Mouse (Mus musculus): ENCODE measurements around the gene Pafah1b3. TPM values are rescaled to one million over a fixed set of nuclear protein-coding genes. Genes with fewer than 3 reads are reported as not detected.

Pafah1b3 gene
- polyA plus RNA-seq, 1 experiment from 2014 or later: 183 TPM

- DNase-seq: no peak
- Histone ChIP-seq H3K9me3 (ENCODE audit: low read depth, low read length) (no peaks in the 10 kb centered on the region), H3K36me3 (ENCODE audit: insufficient read depth) (no peaks in the 10 kb centered on the region), H3K27ac (ENCODE audit: low read depth) (no peak overlapping the region), H3K4me2 (no peak overlapping the region), H3K9ac (no peak overlapping the region), H3K4me1 (ENCODE audit: insufficient read depth) (peaks cover 10% of the 10 kb centered on the region; the same call in 1 of the 2 replicates), H3K4me3 (ENCODE audit: low read depth, low read length) (no peak overlapping the region), H3K27me3 (ENCODE audit: insufficient read depth, low read length) (peaks cover 50% of the 10 kb centered on the region)
- WGBS: 35% methylated on average over 7 of the region's 7 CpGs
- no peak for ATAC-seq (ENCODE audit: insufficient read depth)
- TF ChIP-seq CTCF (IDR thresholded peaks at IDR 0.05; ENCODE audit: low read depth): no peak
Measured at GRCm38 (mm10) chr7:25313325-25313724, 15.5 kb upstream of the Pafah1b3 start.

GRCm38 (mm10) chr7:25311193-25311592 lies 13.4 kb upstream of the Pafah1b3 start:
- Histone ChIP-seq H3K9me3 (ENCODE audit: low read depth, low read length) (no peaks in the 10 kb centered on the region), H3K4me1 (ENCODE audit: insufficient read depth) (peaks cover 5% of the 10 kb centered on the region; the same call in 1 of the 2 replicates), H3K4me3 (ENCODE audit: low read depth, low read length) (no peak overlapping the region), H3K4me2 (no peak overlapping the region), H3K9ac (no peak overlapping the region), H3K36me3 (ENCODE audit: insufficient read depth) (no peaks in the 10 kb centered on the region), H3K27me3 (ENCODE audit: insufficient read depth, low read length) (peaks cover 61% of the 10 kb centered on the region), H3K27ac (ENCODE audit: low read depth) (no peak overlapping the region)
- WGBS: 67% methylated on average over 11 of the region's 11 CpGs
- no peak for ATAC-seq (ENCODE audit: insufficient read depth)
- no peak for DNase-seq
- no peak for TF ChIP-seq CTCF (IDR thresholded peaks at IDR 0.05; ENCODE audit: low read depth)

- DNase-seq: no peak
- 85% methylated on average over 9 of the region's 9 CpGs for WGBS
- TF ChIP-seq CTCF (IDR thresholded peaks at IDR 0.05; ENCODE audit: low read depth): no peak
- Histone ChIP-seq H3K27ac (ENCODE audit: low read depth) (no peak overlapping the region), H3K36me3 (ENCODE audit: insufficient read depth) (no peaks in the 10 kb centered on the region), H3K4me1 (ENCODE audit: insufficient read depth) (peaks cover 3% of the 10 kb centered on the region; the same call in 1 of the 2 replicates), H3K9ac (no peak overlapping the region), H3K4me3 (ENCODE audit: low read depth, low read length) (no peak overlapping the region), H3K27me3 (ENCODE audit: insufficient read depth, low read length) (peaks cover 50% of the 10 kb centered on the region), H3K4me2 (no peak overlapping the region), H3K9me3 (ENCODE audit: low read depth, low read length) (no peaks in the 10 kb centered on the region)
- ATAC-seq (ENCODE audit: insufficient read depth): no peak
Measured at GRCm38 (mm10) chr7:25309425-25309824, 11.6 kb upstream of the Pafah1b3 start.

- no peaks in the 10 kb centered on the region for H3K36me3 ChIP-seq (ENCODE audit: insufficient read depth)
- 52% methylated on average over 17 of the region's 17 CpGs for WGBS
- H3K4me2 ChIP-seq: no peak overlapping the region
- peaks cover 44% of the 10 kb centered on the region for H3K27me3 ChIP-seq (ENCODE audit: insufficient read depth, low read length)
- no peaks in the 10 kb centered on the region for H3K9me3 ChIP-seq (ENCODE audit: low read depth, low read length)
- H3K4me3 ChIP-seq (ENCODE audit: low read depth, low read length): no peak overlapping the region
- H3K9ac ChIP-seq: no peak overlapping the region
- peaks cover 3% of the 10 kb centered on the region; the same call in 1 of the 2 replicates for H3K4me1 ChIP-seq (ENCODE audit: insufficient read depth)
- no peak overlapping the region for H3K27ac ChIP-seq (ENCODE audit: low read depth)
- TF ChIP-seq CTCF (IDR thresholded peaks at IDR 0.05; ENCODE audit: low read depth): no peak
- ATAC-seq (ENCODE audit: insufficient read depth): no peak
- no peak for DNase-seq
Measured at GRCm38 (mm10) chr7:25308702-25309318, 11.0 kb upstream of the Pafah1b3 start.

DNA sequence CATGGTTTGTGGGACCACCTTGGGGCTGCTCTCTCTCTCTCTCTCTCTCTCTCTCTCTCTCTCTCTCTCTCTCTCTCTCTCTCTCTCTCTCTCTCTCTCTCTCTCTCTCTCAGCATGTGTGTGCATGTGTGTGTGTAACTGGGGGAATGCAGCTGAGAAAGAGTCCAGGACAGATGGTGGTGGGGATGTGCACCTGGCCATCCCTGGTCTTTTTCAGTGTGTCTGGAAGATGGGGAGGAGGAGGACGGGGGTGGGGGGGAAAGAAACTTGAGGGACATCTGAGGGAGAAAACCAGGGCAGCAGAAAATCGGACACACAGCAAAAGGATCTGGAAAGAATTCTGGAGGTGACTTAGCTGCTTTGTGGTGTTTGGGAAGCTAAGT lies 8.8 kb upstream of the Pafah1b3 start:
- ATAC-seq (ENCODE audit: insufficient read depth): no peak
- no peaks in the 10 kb centered on the region for H3K36me3 ChIP-seq (ENCODE audit: insufficient read depth)
- H3K4me1 ChIP-seq (ENCODE audit: insufficient read depth): peaks cover 3% of the 10 kb centered on the region; the same call in 1 of the 2 replicates
- WGBS: 40% methylated on average over 2 of the region's 2 CpGs
- TF ChIP-seq CTCF (IDR thresholded peaks at IDR 0.05; ENCODE audit: low read depth): no peak
- H3K9ac ChIP-seq: no peak overlapping the region
- no peak overlapping the region for H3K4me2 ChIP-seq
- H3K27me3 ChIP-seq (ENCODE audit: insufficient read depth, low read length): peaks cover 23% of the 10 kb centered on the region; the same call in 1 of the 2 replicates
- DNase-seq: no peak
- no peak overlapping the region for H3K4me3 ChIP-seq (ENCODE audit: low read depth, low read length)
- no peaks in the 10 kb centered on the region for H3K9me3 ChIP-seq (ENCODE audit: low read depth, low read length)
- H3K27ac ChIP-seq (ENCODE audit: low read depth): no peak overlapping the region

GRCm38 (mm10) chr7:25305956-25306613 lies 8.3 kb upstream of the Pafah1b3 start, which contains the start of gene Tmem145:
Tmem145 (plus strand) TSS chr7:25306106.
- peak within 1 kb of the TSS; percentile 49 for H3K4me3 ChIP-seq (ENCODE audit: low read depth, low read length)
- H3K4me2 ChIP-seq: peak within 1 kb of the TSS; percentile 95
- H3K9me3 ChIP-seq (ENCODE audit: low read depth, low read length): no peaks in the 10 kb centered on the region
- TF ChIP-seq CTCF (IDR thresholded peaks at IDR 0.05; ENCODE audit: low read depth): 0 out of 2 replicates have a peak, but pooled peaks have one; percentile 10
- H3K4me1 ChIP-seq (ENCODE audit: insufficient read depth): peaks cover 3% of the 10 kb centered on the region; the same call in 1 of the 2 replicates
- peaks cover 22% of the 10 kb centered on the region; the same call in 1 of the 2 replicates for H3K27me3 ChIP-seq (ENCODE audit: insufficient read depth, low read length)
- H3K27ac ChIP-seq (ENCODE audit: low read depth): no peak within 1 kb of the TSS
- ATAC-seq (ENCODE audit: insufficient read depth) (peak; percentile 85), DNase-seq (peak; percentile 91)
- H3K36me3 ChIP-seq (ENCODE audit: insufficient read depth): no peaks in the 10 kb centered on the region
- H3K9ac ChIP-seq: no peak within 1 kb of the TSS
- under 1% methylated on average over 47 of the region's 47 CpGs for WGBS

DNA sequence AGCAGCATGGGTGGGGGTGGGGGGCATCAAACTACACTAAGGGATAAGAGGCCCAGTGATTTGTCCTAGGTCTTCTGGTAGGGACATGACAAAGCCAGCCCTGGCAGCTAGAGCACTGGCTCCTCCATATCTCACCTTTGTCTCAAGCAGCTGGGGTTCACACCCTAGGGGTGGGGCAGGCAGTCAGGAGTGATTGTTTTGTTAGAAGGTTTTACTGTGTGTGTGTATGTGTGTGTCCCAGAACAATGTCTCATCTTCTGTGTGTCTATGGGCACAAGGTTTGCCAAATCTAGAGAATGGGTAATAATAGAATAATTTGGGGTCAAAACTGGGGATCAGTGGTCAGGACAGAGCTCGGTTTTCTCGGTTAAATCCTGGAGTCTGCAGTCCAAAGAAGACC lies 7.7 kb upstream of the Pafah1b3 start:
- TF ChIP-seq CTCF (IDR thresholded peaks at IDR 0.05; ENCODE audit: low read depth): no peak
- H3K27me3 ChIP-seq (ENCODE audit: insufficient read depth, low read length): peaks cover 22% of the 10 kb centered on the region; the same call in 1 of the 2 replicates
- H3K9ac ChIP-seq: no peak overlapping the region
- peak overlapping the region; percentile 95 for H3K4me2 ChIP-seq
- no peaks in the 10 kb centered on the region for H3K9me3 ChIP-seq (ENCODE audit: low read depth, low read length)
- H3K27ac ChIP-seq (ENCODE audit: low read depth): no peak overlapping the region
- H3K4me3 ChIP-seq (ENCODE audit: low read depth, low read length): peak overlapping the region; percentile 49
- 0% methylated on average over 2 of the region's 2 CpGs for WGBS
- ATAC-seq (ENCODE audit: insufficient read depth) (no peak), DNase-seq (no peak)
- peaks cover 3% of the 10 kb centered on the region; the same call in 1 of the 2 replicates for H3K4me1 ChIP-seq (ENCODE audit: insufficient read depth)
- no peaks in the 10 kb centered on the region for H3K36me3 ChIP-seq (ENCODE audit: insufficient read depth)

Measured in lung, embryonic 14.5 days (tissue).